Mouse (Mus musculus) ES-Bruce4 (cell line): ENCODE results near the gene Lypla2.

ENCODE experiments used
- CTCF ChIP-seq: IDR thresholded peaks from one replicate; pipeline ENCODE4 v1.8.1; 2011; ENCODE audit warnings: low read depth, low read length
- EP300 ChIP-seq: IDR thresholded peaks from 2 replicates; pipeline ENCODE4 v1.6.1; 2011; ENCODE audit warnings: low read depth, low read length; ENCODE audit not compliant: insufficient read depth
- POLR2A ChIP-seq: IDR thresholded peaks from one replicate; pipeline ENCODE4 v1.8.1; 2011; ENCODE audit warnings: low read length; ENCODE audit not compliant: insufficient read depth

GRCm38 (mm10) chr4:135942193-135942592 lies 30.2 kb downstream of the Lypla2 start:
- TF ChIP-seq POLR2A = no peak
- no peak for TF ChIP-seq EP300
- TF ChIP-seq CTCF = no peak
